Mouse (Mus musculus): Measurements from ENCODE around the gene Paox.

DNA sequence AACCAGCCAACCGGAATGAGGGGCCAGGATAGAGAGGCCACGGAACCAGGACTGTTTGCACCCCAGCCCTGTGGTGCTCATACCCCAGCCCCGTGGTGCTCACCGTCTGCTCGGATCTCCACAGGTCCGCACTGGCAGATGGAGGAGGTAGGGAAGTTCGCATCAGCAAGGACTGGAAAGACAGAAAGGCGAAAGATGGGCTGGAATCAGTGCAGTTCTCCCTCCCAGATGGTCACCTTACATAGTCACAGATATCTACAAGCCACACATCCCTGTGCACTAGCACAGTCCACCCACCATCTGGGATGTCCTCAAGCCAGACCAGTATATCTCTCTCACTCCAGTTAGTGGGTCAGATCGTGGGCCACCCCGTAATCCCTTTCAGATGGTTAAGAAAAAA is 14.1 kb upstream of the Paox start:
- no peak for TF ChIP-seq ZC3H11A (IDR thresholded peaks at IDR 0.05; ENCODE audit: borderline replicate concordance, low read depth, low read length)
- no peak for TF ChIP-seq HCFC1 (IDR thresholded peaks at IDR 0.05; ENCODE audit: borderline replicate concordance, insufficient read depth, low read length)
- no peak for TF ChIP-seq CHD2 (IDR thresholded peaks at IDR 0.05; ENCODE audit: low read depth, low read length)
- TF ChIP-seq MAFK (IDR thresholded peaks at IDR 0.05; ENCODE audit: insufficient read depth, low read depth, low read length) = no peak
